Mouse (Mus musculus) spleen, adult 2 months (tissue): ENCODE data around the gene Dph2.

Experiments used
- CTCF ChIP-seq: fragments of 200-500 bp; IDR thresholded peaks from 2 replicates; pipeline ENCODE4 v1.5.1; 2011; ENCODE audit warnings: mild to moderate bottlenecking, inconsistent platforms; ENCODE audit not compliant: insufficient read depth, insufficient read length, insufficient replicate concordance; ENCODE audit errors: extremely low read depth
- POLR2A ChIP-seq: fragments of 200-500 bp; IDR thresholded peaks from 2 replicates; pipeline ENCODE4 v1.6.1; 2011; ENCODE audit warnings: low read depth, low read length, inconsistent platforms

- no peak for TF ChIP-seq CTCF
- TF ChIP-seq POLR2A, result no peak; the same call in 1 of the 2 replicates
These were observed at the start of gene Dph2 for GRCm38 (mm10) chr4:117891738-117892161.
